Mouse (Mus musculus): ENCODE measurements at regions not wholly inside any gene's neighbourhood (a gene's known extent, or its start where the extent isn't known, plus 50 kb on each side); places are given as distances from the start of the nearest gene placed in this dataset.
A peak's percentile ranks its signal among the peaks of the same experiment; 100 is the strongest.

- H3K9ac ChIP-seq: no peak overlapping the region
- WGBS: 88% methylated on average over 5 of the region's 5 CpGs
- H3K4me1 ChIP-seq: no peaks in the 10 kb centered on the region
- no peak overlapping the region for H3K4me3 ChIP-seq (replicated peaks)
- H3K27ac ChIP-seq: no peak overlapping the region
- H3K4me2 ChIP-seq: no peak overlapping the region
- H3K27me3 ChIP-seq (replicated peaks): no peaks in the 10 kb centered on the region
- H3K36me3 ChIP-seq: no peaks in the 10 kb centered on the region
- ATAC-seq (ENCODE audit: insufficient read depth, low FRiP score, low read depth): no peak
- H3K9me3 ChIP-seq: no peaks in the 10 kb centered on the region
These were observed 207.1 kb downstream of the 4933402N22Rik start for GRCm38 (mm10) chr5:12124935-12125334.

DNA sequence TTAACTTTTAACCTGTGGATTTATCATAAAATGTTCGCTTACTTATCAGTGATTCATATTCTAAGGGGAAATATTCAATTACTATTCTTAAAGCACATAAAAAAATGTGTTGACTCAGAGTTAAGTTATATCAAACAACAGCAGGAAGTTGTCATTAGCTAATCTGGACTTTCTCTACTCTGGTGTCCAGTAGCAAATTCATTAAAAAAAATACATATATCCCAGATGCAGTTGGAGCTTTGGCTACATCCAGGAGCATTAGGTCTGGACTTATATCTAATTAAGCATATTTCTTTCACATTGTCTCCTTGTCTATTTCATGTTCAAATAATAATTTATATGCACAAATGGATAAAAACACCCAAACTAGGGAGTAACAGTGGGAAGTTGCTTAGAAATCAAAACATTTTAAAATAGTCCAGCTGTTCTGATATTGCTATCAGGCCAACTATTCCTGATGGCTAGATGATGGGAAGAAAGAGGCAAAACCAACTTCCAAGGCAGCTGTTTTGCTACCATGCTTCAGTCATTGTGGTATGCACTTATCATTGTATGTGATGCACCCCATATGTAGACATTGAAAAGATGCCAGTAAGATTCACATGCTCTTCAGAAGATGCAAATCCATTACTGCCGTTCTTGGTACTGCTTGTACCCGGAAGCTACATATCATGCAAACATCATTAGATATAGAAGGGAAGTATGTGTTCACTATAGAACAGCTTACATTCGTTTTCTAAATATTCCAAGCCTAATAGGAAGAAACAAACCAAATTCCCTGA is 209.8 kb downstream of the 4933402N22Rik start:
- 48% methylated on average over 4 of the region's 4 CpGs for WGBS
- no peak overlapping the region for H3K4me3 ChIP-seq (replicated peaks)

DNA sequence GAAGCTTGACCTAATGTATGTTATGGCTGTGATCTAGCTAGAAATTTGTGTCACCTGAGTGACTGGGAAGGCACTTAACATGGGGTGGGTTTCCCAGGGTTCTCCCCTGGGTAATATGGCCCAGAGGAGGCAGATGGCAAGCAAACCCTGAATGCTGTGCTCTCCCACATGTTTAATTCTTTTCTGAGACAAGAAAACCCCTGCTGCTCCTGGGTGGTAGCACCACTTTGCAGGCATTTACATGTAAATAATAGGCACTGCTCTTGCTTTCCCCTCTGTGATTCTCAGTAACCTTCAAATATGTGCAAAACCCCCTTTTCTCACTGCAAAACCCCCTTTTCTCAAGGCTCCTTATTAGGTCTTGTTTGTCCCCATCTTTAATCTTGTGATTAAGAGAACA is 221.1 kb downstream of the 4933402N22Rik start:
- H3K27ac ChIP-seq: no peak overlapping the region
- no peak overlapping the region for H3K4me3 ChIP-seq (replicated peaks)
- H3K27me3 ChIP-seq (replicated peaks): no peaks in the 10 kb centered on the region
- no peaks in the 10 kb centered on the region for H3K4me1 ChIP-seq
- H3K9ac ChIP-seq: no peak overlapping the region
- no peaks in the 10 kb centered on the region for H3K36me3 ChIP-seq
- H3K9me3 ChIP-seq: no peaks in the 10 kb centered on the region
- ATAC-seq (ENCODE audit: insufficient read depth, low FRiP score, low read depth): no peak
- H3K4me2 ChIP-seq: no peak overlapping the region

More for the DNA sequence above, 209.8 kb downstream of the 4933402N22Rik start:
- H3K27me3 ChIP-seq (replicated peaks): no peaks in the 10 kb centered on the region
- H3K9me3 ChIP-seq: no peaks in the 10 kb centered on the region
- H3K4me1 ChIP-seq: no peaks in the 10 kb centered on the region
- no peak overlapping the region for H3K27ac ChIP-seq
- no peak overlapping the region for H3K9ac ChIP-seq
- ATAC-seq (ENCODE audit: insufficient read depth, low FRiP score, low read depth): peak; percentile 27; the same call in 1 of the 2 replicates
- H3K4me2 ChIP-seq: no peak overlapping the region
- H3K36me3 ChIP-seq: no peaks in the 10 kb centered on the region

- no peaks in the 10 kb centered on the region for H3K36me3 ChIP-seq
- H3K4me1 ChIP-seq: no peaks in the 10 kb centered on the region
- no peak for ATAC-seq (ENCODE audit: insufficient read depth, low FRiP score, low read depth)
- no peak overlapping the region for H3K4me3 ChIP-seq (replicated peaks)
- 37% methylated on average over 4 of the region's 4 CpGs for WGBS
- H3K9ac ChIP-seq: no peak overlapping the region
- no peak overlapping the region for H3K27ac ChIP-seq
- no peak overlapping the region for H3K4me2 ChIP-seq
- no peaks in the 10 kb centered on the region for H3K27me3 ChIP-seq (replicated peaks)
- no peaks in the 10 kb centered on the region for H3K9me3 ChIP-seq
These were observed 229.9 kb upstream of the Sema3d start for GRCm38 (mm10) chr5:12153295-12153694.

DNA sequence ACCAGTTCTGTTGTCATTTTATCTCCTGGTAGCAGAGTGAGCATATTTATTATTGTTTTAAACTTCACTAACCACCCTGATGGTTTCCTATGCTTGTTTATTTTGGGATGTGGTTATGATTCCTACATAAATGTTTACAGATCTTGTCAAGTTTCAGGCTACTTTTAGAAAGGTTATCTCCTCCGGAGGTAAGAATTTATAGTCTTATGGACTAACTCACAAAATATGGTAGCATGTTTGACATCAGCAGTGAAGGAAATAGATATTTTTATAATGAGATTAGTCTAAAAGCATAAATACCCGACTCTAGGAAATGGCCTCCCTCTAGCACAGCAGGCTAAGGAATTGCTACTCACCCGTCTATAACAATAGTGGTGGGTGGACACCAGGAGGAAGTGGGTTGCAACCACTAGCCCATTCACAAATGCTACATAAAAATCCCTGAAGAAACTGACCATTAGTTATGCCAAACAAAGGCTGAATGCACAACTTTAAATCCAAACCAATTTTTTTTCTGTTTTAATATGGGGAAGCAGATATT is 228.6 kb upstream of the Sema3d start:
- ATAC-seq (ENCODE audit: insufficient read depth, low FRiP score, low read depth): no peak

DNA sequence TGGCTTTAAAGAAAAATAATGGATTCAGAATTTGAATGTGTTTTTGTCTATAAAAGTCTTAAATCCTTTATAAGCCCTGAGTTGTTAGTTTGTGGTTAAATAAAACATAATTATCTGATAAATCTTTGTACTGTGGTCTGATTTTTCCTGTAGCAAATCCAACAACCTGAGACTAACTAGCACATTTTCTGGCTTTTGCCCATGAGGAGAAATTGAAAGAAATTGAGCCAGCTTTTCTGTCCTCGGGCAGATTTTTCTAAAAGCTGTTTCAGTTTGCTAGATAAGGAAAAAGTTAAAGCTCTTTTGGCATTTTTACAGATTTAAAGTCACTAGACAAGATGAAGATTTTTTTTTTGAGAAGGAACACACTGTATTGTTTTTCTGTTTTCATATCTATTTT is 191.5 kb upstream of the Sema3d start:
- no peak overlapping the region for H3K4me3 ChIP-seq (replicated peaks)
- H3K27me3 ChIP-seq (replicated peaks): no peaks in the 10 kb centered on the region

More for the DNA sequence above, 228.6 kb upstream of the Sema3d start:
- Histone ChIP-seq H3K9ac (no peak overlapping the region), H3K4me3 (replicated peaks) (no peak overlapping the region), H3K27me3 (replicated peaks) (no peaks in the 10 kb centered on the region), H3K4me1 (no peaks in the 10 kb centered on the region), H3K4me2 (no peak overlapping the region), H3K27ac (no peak overlapping the region), H3K36me3 (no peaks in the 10 kb centered on the region), H3K9me3 (no peaks in the 10 kb centered on the region)
- WGBS: 36% methylated on average over 3 of the region's 3 CpGs

GRCm38 (mm10) chr5:12207452-12207851 is 175.7 kb upstream of the Sema3d start:
- H3K4me2 ChIP-seq: no peak overlapping the region
- H3K4me3 ChIP-seq (replicated peaks): no peak overlapping the region
- no peaks in the 10 kb centered on the region for H3K9me3 ChIP-seq
- ATAC-seq (ENCODE audit: insufficient read depth, low FRiP score, low read depth): no peak
- H3K4me1 ChIP-seq: no peaks in the 10 kb centered on the region
- H3K9ac ChIP-seq: no peak overlapping the region
- H3K36me3 ChIP-seq: no peaks in the 10 kb centered on the region
- H3K27me3 ChIP-seq (replicated peaks): no peaks in the 10 kb centered on the region
- no peak overlapping the region for H3K27ac ChIP-seq
- 58% methylated on average over 1 of the region's 1 CpGs for WGBS

More for the DNA sequence above, 191.5 kb upstream of the Sema3d start:
- Histone ChIP-seq H3K9me3 (no peaks in the 10 kb centered on the region), H3K9ac (no peak overlapping the region), H3K27ac (no peak overlapping the region), H3K36me3 (no peaks in the 10 kb centered on the region), H3K4me2 (no peak overlapping the region), H3K4me1 (no peaks in the 10 kb centered on the region)
- WGBS: 41% methylated on average over 1 of the region's 1 CpGs
- no peak for ATAC-seq (ENCODE audit: insufficient read depth, low FRiP score, low read depth)

- no peaks in the 10 kb centered on the region for H3K27me3 ChIP-seq (replicated peaks)
- H3K9ac ChIP-seq: no peak overlapping the region
- no peaks in the 10 kb centered on the region for H3K9me3 ChIP-seq
- H3K4me2 ChIP-seq: no peak overlapping the region
- no peak overlapping the region for H3K27ac ChIP-seq
- no peaks in the 10 kb centered on the region for H3K4me1 ChIP-seq
- H3K4me3 ChIP-seq (replicated peaks): no peak overlapping the region
- H3K36me3 ChIP-seq: no peaks in the 10 kb centered on the region
- 59% methylated on average over 1 of the region's 1 CpGs for WGBS
- no peak for ATAC-seq (ENCODE audit: insufficient read depth, low FRiP score, low read depth)
These were observed 173.6 kb upstream of the Sema3d start for GRCm38 (mm10) chr5:12209631-12210030.

- H3K36me3 ChIP-seq: no peaks in the 10 kb centered on the region
- no peak overlapping the region for H3K9ac ChIP-seq
- no peak overlapping the region for H3K4me3 ChIP-seq (replicated peaks)
- ATAC-seq (ENCODE audit: insufficient read depth, low FRiP score, low read depth): no peak
- no peaks in the 10 kb centered on the region for H3K27me3 ChIP-seq (replicated peaks)
- H3K9me3 ChIP-seq: no peaks in the 10 kb centered on the region
- no peak overlapping the region for H3K27ac ChIP-seq
- H3K4me2 ChIP-seq: no peak overlapping the region
- H3K4me1 ChIP-seq: no peaks in the 10 kb centered on the region
- 81% methylated on average over 3 of the region's 3 CpGs for WGBS
These were observed 169.7 kb upstream of the Sema3d start for GRCm38 (mm10) chr5:12213448-12213847.

GRCm38 (mm10) chr5:12219424-12220107 is 163.6 kb upstream of the Sema3d start:
- Histone ChIP-seq H3K36me3 (no peaks in the 10 kb centered on the region), H3K9ac (no peak overlapping the region), H3K4me2 (no peak overlapping the region), H3K27ac (no peak overlapping the region), H3K4me3 (replicated peaks) (no peak overlapping the region), H3K4me1 (no peaks in the 10 kb centered on the region), H3K9me3 (no peaks in the 10 kb centered on the region), H3K27me3 (replicated peaks) (no peaks in the 10 kb centered on the region)
- no peak for ATAC-seq (ENCODE audit: insufficient read depth, low FRiP score, low read depth)
- 66% methylated on average over 2 of the region's 2 CpGs for WGBS

DNA sequence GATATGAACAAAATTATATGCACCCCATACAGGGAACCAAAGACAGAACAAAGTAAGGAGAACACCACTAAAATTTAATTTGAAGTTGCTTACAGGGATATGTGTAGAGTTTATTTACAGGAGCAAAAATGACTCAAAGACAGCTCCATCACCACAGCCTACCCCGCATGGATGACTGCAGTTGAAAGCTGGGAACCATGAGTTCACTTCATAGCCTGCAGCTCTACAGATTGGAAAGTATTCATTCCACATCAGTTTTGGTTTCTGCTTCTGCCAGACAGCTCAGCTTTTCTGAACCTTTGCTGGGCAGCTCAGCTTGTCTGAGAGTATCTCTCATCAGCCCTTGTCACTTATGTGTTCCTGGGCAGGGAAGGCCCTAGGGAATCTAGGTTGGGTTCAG is 160.6 kb upstream of the Sema3d start:
- ATAC-seq (ENCODE audit: insufficient read depth, low FRiP score, low read depth): no peak
- Histone ChIP-seq H3K4me3 (replicated peaks) (no peak overlapping the region), H3K4me1 (no peaks in the 10 kb centered on the region), H3K36me3 (no peaks in the 10 kb centered on the region), H3K27ac (no peak overlapping the region), H3K4me2 (no peak overlapping the region), H3K27me3 (replicated peaks) (no peaks in the 10 kb centered on the region), H3K9ac (no peak overlapping the region), H3K9me3 (no peaks in the 10 kb centered on the region)
- 92% methylated on average over 1 of the region's 1 CpGs for WGBS

DNA sequence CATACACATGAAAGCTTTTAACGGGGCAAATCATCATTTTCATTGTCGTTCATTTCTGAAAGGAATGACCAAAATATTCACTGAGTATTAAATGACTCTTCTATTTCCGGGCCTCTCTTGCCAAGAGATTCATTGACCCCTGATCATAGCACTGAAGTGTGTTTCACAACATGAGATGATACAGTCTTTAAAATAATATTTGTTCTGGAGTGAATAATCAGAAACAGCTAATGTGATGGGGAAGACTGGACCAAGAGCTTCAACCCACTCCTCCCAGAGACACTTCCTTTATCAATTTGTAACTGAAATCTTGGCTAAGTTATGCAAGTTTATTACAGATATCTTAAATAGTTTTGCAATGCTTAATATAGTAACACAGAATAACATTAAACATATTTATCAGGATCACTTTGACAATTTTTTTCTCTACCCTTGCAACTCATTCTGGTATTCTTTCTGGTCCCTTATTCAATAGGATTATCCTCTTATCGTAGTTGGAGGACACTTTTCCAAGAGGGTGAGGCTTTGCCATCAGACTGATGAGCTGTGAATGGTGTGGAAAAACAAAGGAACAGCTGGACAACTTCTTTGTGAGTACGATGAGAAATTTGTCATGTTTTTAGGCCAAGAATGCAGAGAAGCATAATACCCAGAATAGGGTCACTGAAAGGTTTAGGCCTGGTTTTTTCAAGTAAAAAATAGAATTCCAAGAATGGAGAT is 149.6 kb upstream of the Sema3d start:
- Histone ChIP-seq H3K4me1 (no peaks in the 10 kb centered on the region), H3K36me3 (no peaks in the 10 kb centered on the region), H3K27me3 (replicated peaks) (no peaks in the 10 kb centered on the region), H3K4me3 (replicated peaks) (no peak overlapping the region), H3K9ac (no peak overlapping the region), H3K9me3 (no peaks in the 10 kb centered on the region), H3K27ac (no peak overlapping the region), H3K4me2 (no peak overlapping the region)
- no peak for ATAC-seq (ENCODE audit: insufficient read depth, low FRiP score, low read depth)
- 59% methylated on average over 5 of the region's 5 CpGs for WGBS
